Mouse (Mus musculus): ENCODE results near the gene Fev. TPM values are rescaled to one million over a fixed set of nuclear protein-coding genes. Genes with fewer than 3 reads are reported as not detected.

Fev gene
- 2.2 and 2.9 TPM in 2 replicates for polyA plus RNA-seq (2015; fragmentation: Nextera tagmentation; extraction: Ambion mirVana)

DNA sequence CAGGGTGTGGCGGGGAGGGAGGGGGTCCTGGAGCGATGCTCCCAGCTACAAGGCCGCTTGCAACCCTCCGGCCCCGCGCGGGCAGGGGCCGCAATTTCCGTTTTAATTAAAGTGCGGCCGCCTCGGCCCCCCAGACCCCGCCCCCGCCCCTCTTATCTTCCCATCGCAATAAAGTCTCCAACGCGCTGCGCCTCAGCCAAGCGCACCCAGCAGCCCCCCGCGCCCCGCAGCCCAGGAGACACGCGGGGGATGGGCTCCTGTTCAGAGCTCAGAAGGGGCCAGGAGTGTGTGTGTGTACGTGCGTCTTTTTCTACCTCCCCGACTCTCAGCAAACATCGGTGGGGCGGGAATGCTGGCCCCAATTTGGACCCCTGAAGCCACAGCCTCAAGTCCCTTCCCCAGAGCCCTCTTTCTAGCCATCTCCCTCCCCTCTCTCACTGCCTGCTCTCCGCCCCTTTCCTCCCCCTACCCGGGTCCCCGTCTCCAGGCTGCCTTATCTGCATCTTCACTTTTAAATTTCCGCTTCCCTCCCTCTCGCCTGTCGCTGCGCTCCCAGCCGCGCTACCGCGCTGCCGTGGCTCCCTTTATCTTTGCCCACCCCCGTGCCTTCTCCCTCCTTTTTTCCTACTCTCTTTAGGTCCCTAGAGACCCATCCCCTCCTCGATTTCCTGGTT lies at the start of gene Fev:
Gene Fev, minus strand, starts transcription at position 51 of the 674 bp plus-strand sequence.
- H3K27me3 ChIP-seq (replicated peaks): peaks cover 91% of the 10 kb centered on the region
- H3K36me3 ChIP-seq: no peaks in the 10 kb centered on the region
- peak within 1 kb of the TSS; percentile 53 for H3K4me2 ChIP-seq (replicated peaks)
- no peaks in the 10 kb centered on the region for H3K9me3 ChIP-seq
- ATAC-seq: no peak
- peak within 1 kb of the TSS; percentile 24 for H3K4me3 ChIP-seq (replicated peaks)
- H3K27ac ChIP-seq: no peak within 1 kb of the TSS
- H3K4me1 ChIP-seq (replicated peaks): peaks cover 26% of the 10 kb centered on the region
- H3K9ac ChIP-seq: no peak within 1 kb of the TSS
- under 1% methylated on average over 41 of the region's 43 CpGs for WGBS

DNA sequence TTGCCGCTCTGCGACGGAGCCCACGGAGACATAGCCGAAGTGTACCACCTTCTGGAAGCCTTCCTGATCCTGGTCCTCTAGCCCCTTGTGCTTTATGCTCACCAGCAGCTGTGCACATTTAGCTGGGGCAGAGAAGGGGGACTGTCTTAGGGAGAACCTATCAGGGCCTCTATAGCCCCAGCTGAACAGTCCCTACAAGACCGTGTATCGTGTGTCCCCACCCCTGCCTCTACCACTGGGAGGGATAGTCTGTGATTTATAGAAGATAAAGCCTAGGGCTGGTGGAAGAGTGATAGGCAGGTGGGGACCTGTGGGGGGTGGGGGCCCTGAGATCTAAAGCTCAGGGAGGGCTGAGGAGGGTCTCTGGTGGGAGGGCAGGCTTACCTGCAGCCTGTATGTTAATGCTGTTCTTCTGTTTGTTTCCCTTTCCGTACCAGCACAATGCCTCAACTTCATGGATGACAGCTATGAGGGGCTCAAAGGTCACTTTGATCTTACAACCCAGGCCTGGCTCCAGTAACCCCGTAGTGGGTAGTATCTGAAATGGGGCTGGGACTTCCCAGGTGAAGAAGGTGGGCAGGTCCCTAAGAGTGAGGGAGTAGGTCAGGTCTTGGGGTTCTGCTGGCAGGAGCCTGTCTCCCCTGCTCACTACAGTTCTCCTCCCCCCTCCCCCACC lies 42.5 kb upstream of the Fev start:
- Histone ChIP-seq H3K36me3 (no peaks in the 10 kb centered on the region), H3K4me2 (replicated peaks) (no peak overlapping the region), H3K27me3 (replicated peaks) (no peaks in the 10 kb centered on the region; the same call in 1 of the 2 replicates), H3K4me3 (replicated peaks) (no peak overlapping the region), H3K9ac (no peak overlapping the region), H3K4me1 (replicated peaks) (0 out of 2 replicates have a peak, but pooled peaks cover 4% of the 10 kb centered on the region), H3K27ac (no peak overlapping the region), H3K9me3 (no peaks in the 10 kb centered on the region)
- peak; percentile 73 for ATAC-seq
- 71% methylated on average over 9 of the region's 9 CpGs for WGBS

DNA sequence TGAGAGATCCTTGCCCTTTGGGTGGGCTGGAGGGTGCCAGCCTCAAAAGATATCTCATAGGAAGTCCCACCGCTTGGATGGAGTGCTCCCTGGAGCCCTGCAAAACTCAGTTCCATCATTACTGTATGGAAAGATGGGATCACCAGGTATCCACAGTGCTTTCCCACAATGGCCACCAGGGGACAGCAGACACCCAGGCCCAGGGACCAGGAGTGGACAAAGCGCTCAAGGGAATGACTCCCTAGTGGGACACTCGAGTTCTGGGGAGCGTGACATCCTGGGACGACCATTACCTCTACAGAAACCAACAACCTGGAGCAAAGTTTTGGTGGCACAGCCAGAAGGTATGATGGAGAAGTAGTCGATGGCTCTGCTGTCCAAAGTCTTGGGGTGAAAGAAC lies 41.5 kb upstream of the Fev start:
- no peaks in the 10 kb centered on the region for H3K36me3 ChIP-seq
- 0 out of 2 replicates have a peak, but pooled peaks cover 4% of the 10 kb centered on the region for H3K4me1 ChIP-seq (replicated peaks)
- H3K4me2 ChIP-seq (replicated peaks): no peak overlapping the region
- no peaks in the 10 kb centered on the region for H3K9me3 ChIP-seq
- no peak overlapping the region for H3K9ac ChIP-seq
- H3K27me3 ChIP-seq (replicated peaks): no peaks in the 10 kb centered on the region; the same call in 1 of the 2 replicates
- ATAC-seq: peak; percentile 58
- no peak overlapping the region for H3K4me3 ChIP-seq (replicated peaks)
- H3K27ac ChIP-seq: no peak overlapping the region
- 36% methylated on average over 6 of the region's 6 CpGs for WGBS

DNA sequence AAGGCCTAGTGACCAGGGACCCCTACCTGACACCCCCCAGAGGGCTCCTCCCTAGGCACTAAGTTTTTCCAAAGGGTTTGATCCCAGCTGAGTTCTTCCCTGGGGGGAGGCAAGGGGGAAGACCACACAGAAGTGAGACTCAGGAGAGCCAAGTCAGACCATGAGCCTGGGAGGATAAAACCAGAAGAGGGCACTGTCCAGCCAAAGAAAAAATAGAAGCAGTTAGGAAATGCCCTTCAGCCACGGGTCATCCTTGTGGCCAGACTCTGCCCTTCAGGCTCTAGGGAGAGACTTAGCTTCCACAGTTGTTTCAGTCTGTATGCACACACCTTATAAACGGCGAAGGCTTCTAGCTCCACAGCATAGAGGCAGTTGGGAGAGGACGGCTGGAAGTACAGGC lies 39.2 kb upstream of the Fev start:
- Histone ChIP-seq H3K9ac (no peak overlapping the region), H3K4me2 (replicated peaks) (no peak overlapping the region), H3K27ac (no peak overlapping the region), H3K4me3 (replicated peaks) (no peak overlapping the region), H3K27me3 (replicated peaks) (no peaks in the 10 kb centered on the region; the same call in 1 of the 2 replicates), H3K36me3 (no peaks in the 10 kb centered on the region), H3K9me3 (no peaks in the 10 kb centered on the region), H3K4me1 (replicated peaks) (0 out of 2 replicates have a peak, but pooled peaks cover 4% of the 10 kb centered on the region)
- no peak for ATAC-seq
- WGBS: 61% methylated on average over 4 of the region's 4 CpGs

DNA sequence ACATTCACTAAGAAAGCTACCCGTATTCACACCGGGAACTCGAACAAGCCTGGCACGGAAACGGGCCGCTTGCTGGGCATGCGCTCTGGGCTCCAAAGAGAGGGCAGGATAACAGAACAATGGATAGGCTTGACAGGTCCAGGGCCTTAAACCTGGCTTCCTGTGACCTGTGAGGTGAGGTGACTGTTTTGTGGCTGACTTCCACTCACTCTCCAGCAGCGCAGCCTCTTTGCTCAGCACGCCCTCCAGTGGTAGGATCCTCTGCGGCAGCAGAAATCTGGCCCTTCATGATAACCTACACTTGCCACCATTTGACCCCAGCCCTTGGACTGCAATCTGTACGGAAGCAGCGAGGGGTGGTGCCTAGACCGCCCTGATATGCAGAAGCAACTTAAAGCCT lies 30.5 kb upstream of the Fev start:
- ATAC-seq: no peak
- no peak overlapping the region for H3K27ac ChIP-seq
- H3K4me3 ChIP-seq (replicated peaks): no peak overlapping the region
- H3K4me2 ChIP-seq (replicated peaks): no peak overlapping the region
- H3K9me3 ChIP-seq: no peaks in the 10 kb centered on the region
- no peaks in the 10 kb centered on the region for H3K4me1 ChIP-seq (replicated peaks)
- no peaks in the 10 kb centered on the region for H3K36me3 ChIP-seq
- peaks cover 3% of the 10 kb centered on the region; the same call in 1 of the 2 replicates for H3K27me3 ChIP-seq (replicated peaks)
- WGBS: 20% methylated on average over 13 of the region's 13 CpGs
- H3K9ac ChIP-seq: no peak overlapping the region

DNA sequence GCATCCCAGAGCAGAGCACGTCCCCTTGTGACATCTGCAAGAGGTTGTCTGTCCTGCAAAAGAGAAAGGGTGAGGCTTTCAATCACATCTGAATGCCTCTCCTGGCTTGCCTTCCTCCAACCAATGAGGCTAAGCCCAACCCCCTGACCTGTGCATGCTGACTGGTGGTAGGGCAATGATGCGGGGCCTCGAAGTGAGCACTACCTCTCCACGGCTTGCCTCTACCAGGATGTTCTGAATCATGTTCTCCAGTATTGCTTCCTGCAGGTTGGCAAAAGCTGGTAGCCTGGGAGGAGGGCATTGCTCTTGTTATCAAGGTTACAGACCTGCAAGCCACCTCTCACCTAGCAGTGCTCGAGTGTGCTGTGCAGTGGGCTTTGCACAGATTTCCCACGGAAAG lies 17.0 kb upstream of the Fev start:
- Histone ChIP-seq H3K9me3 (no peaks in the 10 kb centered on the region), H3K4me3 (replicated peaks) (no peak overlapping the region), H3K27ac (no peak overlapping the region), H3K27me3 (replicated peaks) (peaks cover 37% of the 10 kb centered on the region), H3K36me3 (no peaks in the 10 kb centered on the region), H3K4me2 (replicated peaks) (no peak overlapping the region), H3K9ac (no peak overlapping the region), H3K4me1 (replicated peaks) (peaks cover 15% of the 10 kb centered on the region; the same call in 1 of the 2 replicates)
- ATAC-seq: no peak
- 20% methylated on average over 6 of the region's 6 CpGs for WGBS

DNA sequence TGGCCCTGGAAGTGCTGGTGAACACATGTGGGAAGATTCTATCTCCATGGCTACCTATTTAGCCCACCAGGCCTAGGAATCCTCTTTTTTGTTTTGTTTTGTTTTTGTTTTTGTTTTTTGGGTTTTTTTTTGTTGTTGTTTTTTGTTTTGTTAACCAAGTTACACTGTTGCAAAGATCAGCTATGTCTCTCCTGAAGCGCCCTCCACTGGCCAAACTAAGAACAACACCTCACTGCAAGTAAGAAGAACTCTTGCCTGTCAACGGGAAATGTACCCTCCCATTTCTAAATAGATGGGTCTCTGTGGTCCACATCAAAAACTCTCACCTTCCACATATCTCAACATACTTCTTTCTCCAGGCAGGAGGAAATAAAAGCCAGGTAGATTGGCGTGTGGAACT lies 16.5 kb upstream of the Fev start:
- Histone ChIP-seq H3K9ac (no peak overlapping the region), H3K27ac (no peak overlapping the region), H3K4me3 (replicated peaks) (no peak overlapping the region), H3K4me2 (replicated peaks) (no peak overlapping the region), H3K4me1 (replicated peaks) (peaks cover 15% of the 10 kb centered on the region; the same call in 1 of the 2 replicates), H3K36me3 (no peaks in the 10 kb centered on the region), H3K9me3 (no peaks in the 10 kb centered on the region), H3K27me3 (replicated peaks) (peaks cover 37% of the 10 kb centered on the region)
- no peak for ATAC-seq
- 17% methylated on average over 3 of the region's 3 CpGs for WGBS

DNA sequence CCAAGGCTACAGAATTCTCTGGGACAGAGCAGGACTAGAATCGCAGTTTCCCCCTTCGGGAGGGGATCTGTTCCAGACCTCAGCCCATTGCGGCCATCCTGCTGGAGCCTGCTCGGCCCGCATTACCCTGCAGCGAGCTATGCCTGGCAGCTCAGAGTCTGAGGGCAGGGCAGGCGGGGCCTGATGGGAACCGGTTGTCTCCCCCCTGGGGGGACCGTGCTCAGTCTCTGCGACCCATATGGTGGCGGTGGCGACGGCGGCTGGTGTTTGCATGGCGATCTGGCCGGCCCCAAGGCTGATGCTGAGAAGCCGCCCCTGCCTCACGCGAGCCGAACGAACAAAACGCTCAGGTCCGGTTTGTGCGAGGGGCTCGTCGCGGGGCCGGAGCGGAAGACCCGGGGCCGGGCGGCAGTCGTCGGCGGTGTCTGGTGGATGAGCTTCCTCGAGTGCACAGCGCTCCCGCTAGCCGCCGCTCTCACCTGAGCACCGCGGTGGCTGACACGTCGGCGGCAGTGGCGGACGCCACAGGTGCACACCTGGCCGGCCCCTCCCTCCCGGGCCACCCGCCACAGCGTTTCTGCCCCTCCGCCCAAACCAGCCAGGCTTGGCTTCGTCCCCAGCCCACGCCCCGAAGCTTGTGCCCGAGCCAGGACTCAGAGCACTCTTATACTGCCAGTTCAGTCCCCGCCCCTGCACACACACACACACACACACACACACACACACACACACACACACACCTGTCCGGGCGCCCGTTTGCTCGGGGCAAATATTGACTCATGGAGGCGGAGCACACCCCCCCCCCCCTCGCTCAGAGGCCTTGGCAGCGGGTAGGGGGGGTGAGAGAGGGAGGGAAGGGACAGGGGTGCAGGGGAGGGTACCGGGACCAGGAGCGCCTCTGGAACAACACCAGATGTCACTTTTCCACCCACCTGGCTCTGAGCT lies 15.4 kb upstream of the Fev start:
- Histone ChIP-seq H3K4me1 (replicated peaks) (peaks cover 15% of the 10 kb centered on the region; the same call in 1 of the 2 replicates), H3K4me3 (replicated peaks) (peak overlapping the region; percentile 38), H3K27me3 (replicated peaks) (peaks cover 43% of the 10 kb centered on the region), H3K27ac (peak overlapping the region; percentile 56; the same call in 1 of the 2 replicates), H3K36me3 (no peaks in the 10 kb centered on the region), H3K9me3 (no peaks in the 10 kb centered on the region), H3K4me2 (replicated peaks) (peak overlapping the region; percentile 81), H3K9ac (peak overlapping the region; percentile 42)
- peak; percentile 84 for ATAC-seq
- WGBS: under 1% methylated on average over 59 of the region's 66 CpGs

DNA sequence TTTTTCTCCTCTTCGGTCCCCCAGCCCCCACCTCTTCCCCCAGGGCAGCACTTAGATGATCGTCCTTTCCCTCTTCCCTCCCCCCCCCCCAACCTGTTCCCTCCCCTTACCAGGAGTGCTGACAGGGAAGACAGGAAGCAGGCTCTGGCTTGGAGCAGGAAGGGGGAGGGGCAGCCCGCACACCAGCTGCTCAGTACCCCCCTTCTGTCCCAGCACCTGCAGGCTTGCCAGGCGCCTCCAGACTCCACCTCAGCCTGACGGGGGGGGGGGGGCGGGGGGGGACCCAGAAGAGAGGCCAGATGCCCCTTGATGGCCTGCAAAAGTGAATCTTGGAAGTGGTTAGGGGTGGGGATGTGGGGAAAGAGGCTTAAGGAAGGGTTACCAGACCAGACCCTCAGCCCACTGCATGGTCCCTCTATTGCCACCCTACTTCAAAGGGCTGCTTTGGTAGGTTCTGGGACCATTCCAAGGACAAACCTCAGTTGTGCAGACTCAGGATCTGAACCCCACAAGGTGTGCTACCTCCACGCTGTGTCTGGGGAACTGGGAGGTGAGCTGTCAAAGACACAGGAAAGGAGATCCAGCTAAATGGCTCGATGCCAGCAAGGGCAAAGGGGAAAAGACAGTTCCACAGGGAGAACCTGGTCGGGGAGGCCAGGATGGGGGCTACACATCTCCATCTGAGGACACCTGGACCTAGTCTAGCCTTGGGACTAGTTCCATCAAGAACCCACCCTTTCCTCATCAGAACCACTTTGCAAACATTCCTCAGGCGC lies 13.6 kb upstream of the Fev start:
- peak; percentile 22; the same call in 1 of the 2 replicates for ATAC-seq
- H3K4me1 ChIP-seq (replicated peaks): peaks cover 15% of the 10 kb centered on the region; the same call in 1 of the 2 replicates
- no peak overlapping the region for H3K9ac ChIP-seq
- H3K27me3 ChIP-seq (replicated peaks): peaks cover 55% of the 10 kb centered on the region
- H3K4me3 ChIP-seq (replicated peaks): no peak overlapping the region
- H3K4me2 ChIP-seq (replicated peaks): no peak overlapping the region
- no peaks in the 10 kb centered on the region for H3K9me3 ChIP-seq
- no peak overlapping the region for H3K27ac ChIP-seq
- WGBS: 16% methylated on average over 8 of the region's 10 CpGs
- no peaks in the 10 kb centered on the region for H3K36me3 ChIP-seq

DNA sequence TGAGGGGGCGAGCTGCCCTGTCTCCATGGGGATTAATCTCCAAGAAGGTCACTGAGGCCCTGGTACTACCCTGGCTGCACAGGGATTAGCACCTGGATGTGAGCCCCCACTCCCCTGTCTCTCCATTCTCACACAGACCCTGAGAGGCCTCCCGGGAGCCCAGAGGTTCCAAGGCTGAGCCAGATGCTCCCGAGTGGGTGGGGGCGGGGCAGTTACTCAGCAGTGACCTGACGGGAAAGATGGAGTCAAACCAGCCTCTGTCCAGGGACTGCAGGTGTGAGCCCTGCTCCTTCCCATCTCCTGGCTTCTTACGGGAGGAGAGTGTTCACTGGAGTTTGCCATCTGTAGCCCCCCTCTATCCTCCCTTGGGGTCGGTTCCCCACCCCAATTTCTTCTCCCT lies 12.8 kb upstream of the Fev start:
- Histone ChIP-seq H3K9me3 (no peaks in the 10 kb centered on the region), H3K4me1 (replicated peaks) (peaks cover 16% of the 10 kb centered on the region), H3K4me3 (replicated peaks) (no peak overlapping the region), H3K4me2 (replicated peaks) (0 out of 2 replicates have a peak overlapping the region, but pooled peaks have one; percentile 17), H3K9ac (no peak overlapping the region), H3K27ac (no peak overlapping the region), H3K36me3 (no peaks in the 10 kb centered on the region), H3K27me3 (replicated peaks) (peaks cover 60% of the 10 kb centered on the region)
- no peak for ATAC-seq
- 9% methylated on average over 7 of the region's 7 CpGs for WGBS

DNA sequence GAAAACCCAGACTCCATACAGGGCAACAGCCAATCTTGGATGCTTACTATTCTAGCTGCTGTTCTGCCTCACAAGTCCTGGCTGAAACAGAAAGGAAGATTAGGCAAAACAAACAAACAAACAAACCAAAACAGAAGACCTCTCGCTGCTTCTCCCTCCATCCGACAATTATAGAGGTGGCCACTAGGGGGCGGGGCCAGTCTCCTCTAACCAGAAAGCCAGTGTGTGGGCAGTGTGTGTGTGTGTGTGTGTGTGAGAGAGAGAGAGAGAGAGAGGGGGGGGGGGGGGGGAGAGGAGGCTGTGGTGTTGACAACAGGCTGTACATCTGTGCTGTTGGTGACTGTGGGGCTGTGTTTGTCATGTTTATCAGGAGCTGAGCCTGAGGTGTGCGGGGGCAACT lies 9.7 kb upstream of the Fev start:
- Histone ChIP-seq H3K9me3 (no peaks in the 10 kb centered on the region), H3K4me3 (replicated peaks) (no peak overlapping the region), H3K36me3 (no peaks in the 10 kb centered on the region), H3K4me1 (replicated peaks) (peaks cover 13% of the 10 kb centered on the region), H3K9ac (no peak overlapping the region), H3K27ac (no peak overlapping the region), H3K27me3 (replicated peaks) (peaks cover 66% of the 10 kb centered on the region), H3K4me2 (replicated peaks) (no peak overlapping the region)
- no peak for ATAC-seq
- WGBS: 21% methylated on average over 4 of the region's 4 CpGs

Measured in intestine, embryonic 15.5 days (tissue).